Mouse (Mus musculus) T-helper 17 cell (primary cell): ENCODE results near the gene Olfr312.
"Not testable (repeated sequence)": the region's sequence is repeated elsewhere in the genome, so short reads cannot be mapped to it uniquely, and the experiment has no call there.

Experiments used
- in situ Hi-C, 2 experiments: fragments of 300-600 bp; cut with MboI, MseI; formaldehyde crosslinking; loops; 1 replicate in 1 of 2; 2 replicates in 1 of 2; pipeline ENCODE4 v1.15.1; 2025; ENCODE audit warnings: high pct_unique_total_duplicates in 2 of 2

Gene Olfr312

DNA sequence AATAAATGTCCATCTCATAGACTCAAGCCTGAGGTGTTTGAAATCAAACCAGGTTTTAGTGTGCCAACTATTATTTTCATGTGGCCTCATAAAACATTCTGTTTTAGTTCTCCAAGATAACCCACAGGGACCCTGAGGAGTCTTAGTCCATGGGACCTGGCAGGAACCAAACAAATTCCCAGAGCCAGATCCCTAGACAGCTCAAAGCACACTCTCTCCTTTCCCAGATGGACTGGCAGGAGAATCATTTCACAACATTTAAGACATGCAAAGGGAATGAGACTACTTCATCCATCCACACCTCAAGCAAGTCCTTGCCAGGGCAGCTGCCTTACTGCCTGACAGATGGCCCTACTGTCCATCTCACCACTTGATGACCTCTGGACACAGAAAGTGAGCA lies at the start of gene Olfr312:
TSS of gene Olfr312 (plus strand) at position 301 of the 400 bp plus-strand sequence.
- in situ Hi-C loops, result not testable (repeated sequence)

DNA sequence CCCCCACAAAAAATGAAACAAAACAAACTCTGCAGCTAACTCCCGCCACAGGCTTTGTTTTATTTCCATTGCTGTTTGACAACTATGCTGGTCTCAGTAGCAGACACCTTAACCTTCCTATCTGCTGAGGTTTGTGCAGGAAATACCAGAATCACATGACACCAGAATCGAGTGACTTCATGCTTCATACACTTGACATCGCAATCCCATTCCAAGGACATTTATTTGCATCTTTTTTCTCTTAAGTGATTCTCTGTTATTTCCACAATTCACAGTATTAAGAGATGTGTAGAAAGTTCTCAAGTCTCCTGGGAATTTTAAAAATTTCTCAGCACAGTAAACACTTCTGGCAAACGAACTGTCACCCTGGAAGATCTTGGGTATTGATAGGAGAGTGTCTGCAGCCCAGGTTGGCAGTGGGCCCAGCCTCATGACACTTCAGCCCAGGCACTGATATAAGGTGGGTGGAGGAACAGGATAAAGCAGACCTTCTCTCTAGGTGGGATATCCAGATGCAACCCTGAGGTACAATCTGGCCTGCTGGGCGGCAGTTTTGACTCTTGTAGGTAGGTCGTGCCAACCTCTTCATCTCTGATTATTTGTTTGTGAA lies 46.5 kb upstream of the Olfr312 start, which contains the start of gene Olfr314:
TSS of gene Olfr314 (plus strand) at position 473 of the 610 bp plus-strand sequence.
- in situ Hi-C loops, result no loop called here

DNA sequence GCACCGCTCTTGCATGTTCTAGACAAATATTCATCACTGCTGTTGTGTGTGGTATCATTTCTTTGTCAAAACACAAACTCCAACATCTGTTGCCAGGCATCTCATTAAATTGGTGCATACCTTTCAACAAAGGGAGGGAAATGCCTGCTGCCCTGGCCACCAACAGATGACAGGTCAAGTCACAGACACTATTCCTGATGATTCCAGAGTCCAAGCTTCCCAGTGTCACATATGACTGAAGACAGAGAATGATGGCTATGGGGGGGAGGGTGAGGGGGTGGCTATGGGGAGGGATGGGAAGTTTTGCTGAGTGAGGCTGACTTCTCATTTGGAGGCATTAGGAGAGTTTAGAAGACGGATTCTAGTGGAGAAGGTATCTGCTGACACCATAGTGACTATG lies 44.9 kb upstream of the Olfr312 start:
- in situ Hi-C loops, result no loop called here

DNA sequence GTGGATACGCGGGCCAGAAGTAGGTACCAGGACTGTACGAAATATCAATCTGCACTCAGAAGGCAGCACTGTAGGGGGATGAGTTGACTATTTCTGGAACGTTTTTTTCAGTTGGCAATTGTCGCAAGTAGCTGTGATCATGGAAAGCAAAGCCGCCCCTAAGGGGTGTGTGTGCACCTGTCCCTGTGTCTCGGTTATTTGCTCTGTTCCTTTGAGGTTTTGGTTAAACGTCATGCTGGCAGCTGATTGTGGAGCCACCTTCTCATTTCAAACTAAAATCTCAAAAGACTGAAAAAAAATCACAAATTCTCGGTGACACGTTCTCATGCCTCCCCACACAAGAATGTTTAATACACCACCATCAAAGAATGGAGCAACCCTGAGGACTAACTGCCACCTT lies 41.4 kb upstream of the Olfr312 start:
- in situ Hi-C loops, result no loop called here

DNA sequence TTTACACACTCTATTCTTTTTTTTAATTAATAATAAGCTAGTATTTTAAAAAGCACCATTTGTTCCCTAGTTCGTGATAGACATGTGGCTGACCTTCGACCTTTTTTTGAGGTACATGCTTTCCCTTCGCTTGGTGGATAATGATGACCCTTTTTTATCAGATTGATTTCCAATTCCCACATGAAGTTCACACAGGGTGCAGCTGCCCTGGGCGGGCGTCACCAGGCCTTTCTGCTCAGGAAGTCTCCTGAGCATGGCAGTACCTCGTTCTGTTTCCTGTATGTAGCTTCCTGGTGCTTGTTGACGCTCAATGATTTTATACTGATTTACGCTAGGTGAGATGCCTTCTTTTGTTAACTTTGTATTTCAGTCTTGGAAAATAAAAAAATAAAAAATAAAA lies 40.7 kb upstream of the Olfr312 start:
- in situ Hi-C loops, result no loop called here

DNA sequence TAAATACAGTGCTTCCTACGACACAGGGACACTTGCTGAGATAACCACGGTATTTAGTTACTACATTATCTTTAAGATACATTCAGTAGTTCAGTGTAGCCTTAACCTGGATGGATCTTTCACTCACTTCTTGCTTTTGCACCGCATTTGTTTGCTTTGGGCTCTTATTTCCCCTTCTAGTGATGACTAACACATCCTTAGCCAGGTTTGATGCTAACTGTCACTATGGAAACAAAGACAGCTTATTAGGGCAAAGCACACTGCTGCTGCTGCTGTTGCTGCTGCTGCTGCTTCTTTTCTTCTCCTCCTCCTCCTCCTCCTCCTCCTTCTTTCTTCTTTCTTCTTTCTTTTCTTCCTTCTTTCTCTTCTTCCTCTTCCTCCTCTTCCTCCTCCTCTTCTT lies 39.5 kb upstream of the Olfr312 start:
- in situ Hi-C loops, result no loop called here

DNA sequence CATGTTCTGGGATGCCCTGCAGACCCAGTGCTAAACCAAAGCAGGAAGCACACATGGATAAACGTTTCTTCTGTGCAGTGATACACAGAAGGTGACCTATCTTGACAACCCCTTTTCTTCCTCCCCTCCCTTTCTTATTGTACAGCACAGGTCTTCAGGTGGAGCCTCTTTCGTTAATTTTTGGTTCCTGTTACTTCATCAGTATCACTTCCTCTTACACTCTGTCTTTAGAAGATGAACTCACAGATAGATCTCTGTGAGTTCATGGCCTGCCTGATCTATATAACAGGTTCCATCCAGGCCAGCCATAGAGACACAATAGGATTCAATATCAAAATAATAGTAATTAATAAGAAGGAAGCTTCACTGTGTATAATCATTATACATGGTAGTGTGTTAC lies 39.0 kb upstream of the Olfr312 start:
- in situ Hi-C loops, result loop anchor here in 1 of 2 experiments (10.0 kb wide), 1 partner anchor 795 kb away; no protein-coding TSS in a partner anchor

DNA sequence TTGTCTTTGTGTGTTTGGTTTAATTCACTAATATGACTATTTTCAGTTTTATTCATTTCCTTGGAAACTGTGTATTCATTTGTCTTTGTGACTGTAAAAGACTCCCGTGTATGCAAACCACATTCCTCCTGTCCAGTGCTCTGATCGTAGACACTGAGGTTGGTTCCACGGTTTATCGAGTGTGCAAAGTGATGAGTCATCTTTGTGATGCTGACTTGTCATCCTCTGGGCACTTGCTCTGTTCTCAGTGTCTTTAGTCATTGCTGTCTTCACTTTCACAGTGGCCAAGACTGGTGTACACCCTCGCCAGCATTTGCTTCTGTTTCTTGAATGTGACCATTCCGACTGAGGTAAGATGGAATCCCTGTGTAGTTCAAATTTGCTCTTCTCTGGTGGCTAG lies 38.4 kb upstream of the Olfr312 start:
- in situ Hi-C loops, result loop anchor here in 1 of 2 experiments (10.0 kb wide), 1 partner anchor 796 kb away; no protein-coding TSS in a partner anchor

DNA sequence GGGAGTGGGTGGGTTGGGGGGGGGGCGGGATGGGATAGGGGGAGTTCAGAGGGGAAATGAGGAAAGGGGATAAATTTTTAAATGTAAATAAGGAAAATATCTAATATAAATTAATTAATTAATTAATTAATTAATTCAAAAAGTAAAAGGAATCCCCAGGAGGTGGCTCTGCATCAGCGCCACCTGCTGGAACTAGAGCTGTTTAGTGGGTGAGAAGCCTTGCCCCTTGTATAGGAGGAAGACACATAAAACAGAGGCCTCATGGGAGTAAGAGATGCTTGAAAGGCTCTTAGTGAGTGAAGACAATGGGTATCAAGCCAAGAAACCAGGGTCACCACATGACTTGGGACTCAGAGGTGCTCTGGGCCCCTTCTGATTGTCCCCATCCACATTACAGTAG lies 33.2 kb upstream of the Olfr312 start:
- in situ Hi-C loops, result loop anchor here in 1 of 2 experiments (10.0 kb wide), 1 partner anchor 801 kb away; no protein-coding TSS in a partner anchor

DNA sequence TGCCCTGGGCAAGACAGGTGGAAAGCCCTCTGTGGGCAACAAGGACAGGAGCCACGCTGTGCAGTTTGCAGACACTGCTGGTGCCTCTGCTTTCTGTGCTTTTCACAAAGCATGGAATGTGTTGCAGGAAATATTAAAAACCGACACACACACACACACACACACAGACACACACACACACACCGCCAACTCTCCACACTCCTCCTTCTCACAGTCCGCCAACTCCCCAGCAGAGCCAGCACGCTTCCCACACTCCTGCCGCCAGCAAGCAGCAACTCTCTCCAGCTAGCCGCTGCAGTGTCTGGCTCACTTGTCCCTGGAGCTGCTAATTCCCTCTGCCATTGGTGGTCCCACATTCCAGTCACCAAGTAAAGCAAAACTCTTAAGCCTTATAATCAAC lies 32.2 kb upstream of the Olfr312 start:
- in situ Hi-C loops, result loop anchor here in 1 of 2 experiments (10.0 kb wide), 1 partner anchor 802 kb away; no protein-coding TSS in a partner anchor

DNA sequence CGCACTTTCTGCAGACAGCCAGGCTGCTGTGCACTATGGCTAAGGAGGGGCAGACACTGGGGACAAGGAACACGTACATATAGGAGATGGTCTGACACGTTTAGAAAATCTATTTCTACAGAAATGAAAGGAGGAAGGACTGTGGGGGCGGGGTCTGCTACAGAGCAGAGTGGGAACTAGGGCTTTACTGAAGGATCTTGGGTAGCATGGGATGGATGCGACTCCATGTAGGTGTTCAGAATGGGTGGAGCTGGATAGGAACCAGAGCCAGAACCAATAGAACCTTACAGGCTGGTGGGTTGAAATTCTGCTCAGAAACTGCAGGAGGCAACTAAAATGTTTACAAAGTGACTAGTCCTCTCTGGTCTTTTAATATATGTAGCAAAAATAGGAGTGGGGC lies 29.3 kb upstream of the Olfr312 start:
- in situ Hi-C loops, result loop anchor here in 1 of 2 experiments (10.0 kb wide), 1 partner anchor 805 kb away; no protein-coding TSS in a partner anchor

DNA sequence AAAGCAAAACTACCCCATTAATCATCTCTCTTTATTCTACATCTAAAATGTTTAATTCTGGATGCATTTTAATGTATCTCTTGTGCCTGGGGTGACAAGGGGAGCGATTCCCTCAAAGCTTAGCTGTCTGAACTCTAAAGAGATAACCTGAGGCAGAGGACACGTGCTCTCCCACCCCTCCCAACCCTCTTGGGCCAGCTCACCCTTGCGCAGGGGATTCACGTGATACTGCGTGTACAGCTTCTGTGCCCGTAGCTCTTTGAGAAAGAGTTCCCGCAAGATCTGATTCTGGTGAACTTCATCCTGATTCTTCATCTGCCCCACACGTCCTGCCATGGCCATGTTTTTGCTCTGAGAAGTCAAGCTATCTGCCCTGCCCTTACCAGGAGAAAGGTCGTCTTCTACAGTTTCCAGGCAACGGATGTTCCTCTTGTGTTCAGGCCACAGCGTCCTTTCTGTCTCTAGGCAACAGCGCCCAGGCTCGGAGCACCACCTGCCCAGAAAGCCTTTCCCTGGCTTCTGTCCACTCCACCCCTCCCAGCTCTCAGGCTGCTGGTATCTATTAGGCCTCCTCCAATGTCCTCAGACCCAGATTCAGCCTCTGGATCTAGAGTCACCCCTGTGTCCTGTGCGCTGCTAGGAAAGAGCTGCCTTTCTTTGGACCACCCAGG lies 27.3 kb upstream of the Olfr312 start, which contains the start of gene Fam183b:
TSS of gene Fam183b (minus strand) at position 403 of the 671 bp plus-strand sequence.
- in situ Hi-C loops, result no loop called here

DNA sequence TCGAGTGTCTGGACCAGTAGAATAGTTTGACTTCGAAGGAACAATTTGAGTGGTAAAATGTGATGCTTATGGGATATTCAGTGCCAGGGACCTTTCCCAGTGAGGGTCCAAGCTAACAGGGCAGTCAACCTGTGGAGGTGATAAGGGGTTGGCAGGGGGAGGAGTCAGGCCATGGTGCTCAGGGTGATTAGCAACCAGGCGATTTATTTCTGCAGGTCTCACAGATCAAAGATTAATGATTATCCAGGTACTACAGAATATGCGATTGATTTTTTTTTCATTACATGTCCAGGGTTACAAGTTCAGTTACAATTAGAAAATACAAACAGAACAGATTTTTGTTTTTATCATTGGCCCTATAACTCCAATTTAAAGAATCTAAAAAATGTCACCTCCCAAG lies 25.2 kb upstream of the Olfr312 start:
- in situ Hi-C loops, result no loop called here

DNA sequence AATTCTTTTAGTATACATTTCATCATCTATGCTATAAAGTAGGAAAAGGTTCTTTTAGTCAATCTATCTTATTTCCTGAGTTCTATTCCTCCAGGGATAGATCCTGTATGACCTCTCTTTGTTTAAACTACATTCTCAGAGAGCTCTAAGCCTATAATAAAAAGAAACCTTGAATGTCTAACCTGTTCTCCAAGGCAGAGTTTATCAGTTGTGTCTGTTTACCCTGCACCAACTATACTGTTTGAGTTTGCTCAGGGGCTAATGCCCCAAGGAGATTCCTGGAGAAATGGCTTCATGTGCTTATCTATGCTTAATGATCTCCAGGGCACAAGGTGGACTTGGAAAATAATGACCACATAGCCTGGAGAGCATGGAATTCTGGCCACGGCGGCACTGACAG lies 24.6 kb upstream of the Olfr312 start:
- in situ Hi-C loops, result no loop called here

DNA sequence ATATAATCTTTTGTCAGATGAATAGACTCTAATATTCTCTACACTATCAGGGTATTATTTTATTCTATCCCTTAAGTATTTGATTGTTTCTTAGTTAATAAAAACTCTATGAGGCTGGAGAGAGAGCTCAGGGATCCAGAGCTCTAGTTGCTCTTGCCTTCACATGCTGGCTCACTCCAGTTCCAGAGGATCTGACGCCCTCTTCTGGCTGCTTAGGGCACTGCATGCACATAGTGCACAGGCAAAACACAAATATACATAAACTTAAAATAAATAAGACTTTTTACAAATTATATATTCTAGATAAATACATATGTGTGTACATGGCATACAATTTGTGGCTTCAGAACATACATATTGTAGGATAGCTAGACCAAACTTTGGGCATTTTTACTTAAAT lies 17.0 kb upstream of the Olfr312 start:
- in situ Hi-C loops, result no loop called here

DNA sequence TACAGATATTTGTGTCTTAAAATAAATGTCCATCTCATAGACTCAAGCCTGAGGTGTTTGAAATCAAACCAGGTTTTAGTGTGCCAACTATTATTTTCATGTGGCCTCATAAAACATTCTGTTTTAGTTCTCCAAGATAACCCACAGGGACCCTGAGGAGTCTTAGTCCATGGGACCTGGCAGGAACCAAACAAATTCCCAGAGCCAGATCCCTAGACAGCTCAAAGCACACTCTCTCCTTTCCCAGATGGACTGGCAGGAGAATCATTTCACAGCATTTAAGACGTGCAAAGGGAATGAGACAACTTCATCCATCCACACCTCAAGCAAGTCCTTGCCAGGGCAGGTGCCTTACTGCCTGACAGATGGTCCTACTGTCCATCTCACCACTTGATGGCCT lies 14.3 kb upstream of the Olfr312 start, which contains the start of gene Olfr313:
TSS of gene Olfr313 (plus strand) at position 301 of the 400 bp plus-strand sequence.
- in situ Hi-C loops, result not testable (repeated sequence)

DNA sequence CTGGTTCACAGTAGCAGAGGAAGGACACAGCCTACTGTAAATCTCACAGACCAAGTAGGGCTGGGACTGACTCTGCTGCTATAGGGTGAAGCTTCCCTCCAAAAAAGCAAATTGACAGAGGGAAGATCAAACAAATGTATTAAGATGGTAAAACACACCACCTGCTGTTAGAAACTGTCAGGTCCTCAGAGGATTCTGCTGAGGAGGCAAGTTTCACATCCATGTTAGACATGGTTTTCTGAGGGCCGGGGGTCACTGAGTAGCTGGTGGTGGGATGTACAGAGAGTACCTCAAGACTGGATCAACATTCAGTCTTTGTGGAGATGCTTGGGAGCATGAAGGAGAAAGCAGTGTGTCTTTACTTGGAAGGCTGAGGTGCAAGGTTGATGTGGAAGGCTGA lies 13.4 kb upstream of the Olfr312 start:
- in situ Hi-C loops, result no loop called here

DNA sequence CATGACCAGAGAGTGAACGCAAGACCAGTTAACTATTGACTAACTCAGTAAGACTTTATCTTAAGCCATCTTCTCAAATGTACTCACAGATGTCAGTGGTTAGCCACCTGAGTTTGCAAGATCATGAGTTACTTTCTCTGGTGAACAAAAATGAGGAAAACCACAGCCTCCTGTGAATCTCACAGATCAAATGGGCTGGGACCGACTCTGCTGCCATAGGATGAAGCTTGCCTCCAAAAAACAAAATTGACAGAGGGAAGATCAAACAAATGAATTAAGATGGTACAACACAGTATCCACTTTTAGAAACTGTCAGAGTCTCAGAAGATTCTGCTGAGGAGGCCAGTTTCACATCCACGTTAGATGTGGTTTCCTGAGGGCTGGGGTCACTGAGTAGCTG lies 727 bp downstream of the Olfr312 start:
- in situ Hi-C loops, result no loop called here

DNA sequence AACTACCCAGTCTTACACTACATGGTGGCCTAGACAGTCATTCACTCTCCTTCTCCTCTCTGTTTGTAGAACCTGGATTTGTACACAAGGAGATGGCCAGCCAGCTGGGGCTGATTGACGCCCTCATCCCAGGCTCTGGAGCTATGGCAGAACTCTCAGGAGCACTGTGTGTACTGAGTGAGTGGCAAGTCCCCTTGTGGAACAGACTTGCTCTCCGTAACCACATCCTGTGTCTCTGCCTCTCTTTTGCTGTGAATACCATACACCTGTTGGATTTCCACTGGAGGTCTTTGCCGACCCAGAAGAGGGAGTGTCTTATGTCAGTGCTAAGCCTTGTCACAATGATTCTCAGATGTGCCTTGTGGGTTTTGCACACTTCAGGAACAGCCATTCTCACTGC lies 3.5 kb downstream of the Olfr312 start:
- in situ Hi-C loops, result not testable (repeated sequence)

DNA sequence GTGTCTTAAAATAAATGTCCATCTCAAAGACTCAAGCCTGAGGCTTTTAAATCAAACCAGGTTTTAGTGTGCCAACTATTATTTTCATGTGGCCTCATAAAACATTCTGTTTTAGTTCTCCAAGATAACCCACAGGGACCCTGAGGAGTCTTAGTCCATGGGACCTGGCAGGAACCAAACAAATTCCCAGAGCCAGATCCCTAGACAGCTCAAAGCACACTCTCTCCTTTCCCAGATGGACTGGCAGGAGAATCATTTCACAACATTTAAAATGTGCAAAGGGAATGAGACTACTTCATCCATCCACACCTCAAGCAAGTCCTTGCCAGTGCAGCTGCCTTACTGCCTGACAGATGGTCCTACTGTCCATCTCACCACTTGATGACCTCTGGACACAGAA lies 9.9 kb downstream of the Olfr312 start, which contains the start of gene Olfr311:
TSS of gene Olfr311 (plus strand) at position 301 of the 400 bp plus-strand sequence.
- in situ Hi-C loops, result not testable (repeated sequence)

DNA sequence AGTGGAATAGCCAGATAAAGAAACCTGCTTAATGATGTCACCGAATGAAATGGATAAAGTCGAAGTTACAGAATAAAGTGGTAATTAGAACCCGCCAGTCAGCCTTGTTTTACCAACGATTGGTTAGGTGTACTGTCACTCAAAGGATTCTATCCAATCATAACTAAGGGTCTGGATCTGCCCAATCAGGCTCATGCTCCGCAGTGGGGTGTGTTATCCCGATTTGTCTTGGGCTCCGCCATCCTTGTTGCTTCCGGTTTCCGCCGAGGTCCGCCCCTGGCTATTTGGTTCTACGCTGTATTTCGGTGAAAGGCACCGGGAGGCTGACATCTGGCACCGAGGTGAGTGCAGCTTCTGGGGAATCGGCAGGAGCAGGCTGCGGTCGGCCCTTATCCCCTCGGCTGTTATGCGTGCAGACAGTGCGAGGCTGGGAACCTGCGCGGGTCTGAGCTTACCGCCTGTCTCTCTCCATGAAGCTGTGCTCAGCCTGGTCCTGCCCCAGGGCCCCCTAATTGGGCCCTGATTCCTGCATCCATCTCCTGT lies 18.0 kb downstream of the Olfr312 start, which contains the start of gene Gm12258:
TSS of gene Gm12258 (plus strand) at position 240 of the 543 bp plus-strand sequence.
- in situ Hi-C loops, result no loop called here

DNA sequence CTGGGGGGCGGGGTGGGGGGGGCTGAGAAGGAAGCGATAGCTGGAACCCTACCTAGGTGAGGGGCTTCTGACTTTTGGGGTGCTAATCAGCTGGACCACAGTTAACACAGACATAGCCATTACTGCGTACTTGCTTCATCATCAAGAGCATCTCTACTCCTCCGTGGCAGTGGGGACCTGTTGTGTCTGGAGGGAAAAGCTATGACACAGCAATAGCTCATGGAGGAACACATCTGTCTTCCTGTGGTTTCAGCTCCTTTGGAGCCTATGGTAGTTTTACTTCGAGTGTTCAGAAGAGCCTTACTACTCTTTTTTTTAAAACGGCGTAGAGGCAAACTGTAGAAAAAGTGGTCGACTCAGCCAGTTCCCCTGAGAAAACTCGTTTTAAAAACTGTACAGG lies 18.6 kb downstream of the Olfr312 start:
- in situ Hi-C loops, result no loop called here
